Mouse (Mus musculus) lung, adult 18-20 months (tissue): Measurements from ENCODE around the gene Hmbs.

Source experiments
- DNase-seq, 2 experiments: peaks; one replicate each; pipeline ENCODE4 v3.0.0; 2022; ENCODE audit warnings: mixed read lengths in 2 of 2

The Hmbs gene

DNA sequence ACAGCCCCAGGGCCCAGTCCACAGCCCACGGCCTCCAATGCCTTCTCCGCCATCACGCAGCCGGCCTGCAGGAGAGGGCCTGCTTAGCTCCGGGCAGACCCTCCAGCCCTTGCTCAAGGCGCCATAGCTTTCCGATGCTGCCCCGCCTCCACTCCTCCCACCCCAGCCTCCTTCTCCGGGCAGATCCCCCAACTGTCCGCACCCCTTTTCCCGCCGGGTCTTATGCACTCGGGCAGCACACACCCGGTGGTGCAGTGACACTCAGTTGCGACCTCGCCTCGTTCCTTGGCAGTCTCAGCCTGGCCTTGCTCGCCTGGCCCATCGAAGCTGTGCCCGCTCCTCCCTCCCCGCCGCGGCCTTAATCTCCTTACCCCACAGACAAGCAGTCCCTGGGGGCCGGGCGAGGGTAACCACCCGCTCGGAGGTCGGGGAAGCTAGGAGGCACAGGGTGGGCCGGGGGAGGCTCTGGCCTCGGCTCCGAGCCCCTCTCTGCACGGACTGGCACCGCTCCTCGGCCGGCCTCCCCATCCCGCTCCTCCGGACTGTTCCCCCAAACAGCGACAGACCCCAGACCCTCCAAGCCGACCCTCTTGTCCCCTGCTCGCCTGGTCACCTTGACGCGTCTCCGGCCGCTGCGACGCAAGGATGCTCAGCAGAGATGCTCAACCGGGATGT is 56.5 kb downstream of the Hmbs start:
- DNase-seq: no peak

DNA sequence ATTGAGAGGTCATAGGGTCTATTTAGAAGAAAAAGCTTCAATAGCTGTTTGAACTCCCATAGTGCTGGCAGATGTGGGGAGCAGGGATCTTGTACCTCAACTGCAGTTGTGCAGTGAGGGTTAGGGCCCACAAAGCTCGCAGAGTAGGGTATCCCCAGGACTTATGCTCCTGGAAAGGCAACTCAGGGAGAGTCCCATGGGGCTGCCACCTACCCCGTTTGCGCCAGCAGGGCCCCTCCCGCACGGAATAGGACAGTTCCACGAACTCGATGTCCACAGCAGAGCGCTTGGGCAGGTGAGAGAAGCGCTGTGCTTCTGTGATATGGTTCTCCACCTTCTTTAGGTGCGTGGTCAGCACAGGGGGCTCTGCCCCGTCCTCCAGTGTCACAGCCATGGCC is 57.0 kb downstream of the Hmbs start:
- no peak for DNase-seq
